Mouse (Mus musculus) embryonic fibroblast, embryonic 13.5 days (primary cell): Measurements from ENCODE around the gene Ppp6r2.

Experiments
- CTCF ChIP-seq: IDR thresholded peaks from 2 replicates; pipeline ENCODE4 v1.5.1; 2011; ENCODE audit warnings: mild to moderate bottlenecking, control low read depth, low read length, moderate library complexity, borderline replicate concordance; ENCODE audit not compliant: insufficient read depth
- POLR2A ChIP-seq: IDR thresholded peaks from 2 replicates; pipeline ENCODE4 v1.6.1; 2011; ENCODE audit warnings: low read depth, mild to moderate bottlenecking, control low read depth, low read length, moderate library complexity

DNA sequence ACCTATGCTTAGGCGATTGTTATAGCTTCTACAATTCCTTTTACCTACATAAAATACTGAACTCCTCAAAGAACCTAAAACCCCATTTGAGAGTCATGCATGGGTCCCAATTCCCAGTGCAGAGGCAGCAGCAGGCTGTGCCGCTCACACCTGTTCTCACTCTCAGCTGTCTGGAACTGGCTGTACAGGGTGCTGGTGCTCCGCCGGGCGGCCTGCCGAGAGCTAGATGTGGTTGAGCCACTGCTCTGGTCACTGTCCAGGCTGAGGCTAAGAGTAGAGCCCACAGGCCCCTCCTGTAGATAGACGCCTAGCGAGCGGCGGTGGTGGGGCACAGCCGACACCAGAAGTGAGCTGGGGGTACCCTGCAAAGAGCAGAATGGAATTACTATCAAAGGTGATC, 78.1 kb downstream of the Ppp6r2 start:
- no peak for TF ChIP-seq CTCF
- TF ChIP-seq POLR2A: no peak
